Mouse (Mus musculus): ENCODE measurements around the gene Ak5.

DNA sequence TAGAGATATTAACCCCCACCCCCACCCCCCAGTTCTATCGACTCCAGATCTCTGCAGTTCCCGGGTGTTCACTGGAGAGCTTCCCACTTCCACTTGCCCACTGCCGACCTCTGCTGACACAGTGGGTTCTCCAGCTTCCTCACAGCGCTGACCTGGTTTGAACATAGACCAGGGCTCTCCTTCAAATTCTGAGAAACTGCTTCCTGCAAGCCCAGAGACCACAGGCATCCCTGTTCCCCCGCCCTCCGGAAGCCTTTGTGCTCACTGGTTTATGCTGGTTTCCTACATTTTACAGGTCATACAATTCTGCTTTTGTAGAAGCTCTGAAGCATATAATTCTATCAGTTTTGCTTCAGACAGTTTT, 98.9 kb downstream of the Ak5 start:
- TF ChIP-seq CTCF (IDR thresholded peaks at IDR 0.05; ENCODE audit: borderline replicate concordance, extremely low read depth, insufficient read depth, insufficient read length) (no peak), POLR2A (IDR thresholded peaks at IDR 0.05; ENCODE audit: borderline replicate concordance, extremely low read depth, insufficient read depth, insufficient read length, poor library complexity, severe bottlenecking) (no peak)

Measured in brain, embryonic 14.5 days (tissue).